Mouse (Mus musculus) c-Kit-positive CD71-positive TER-119-positive erythroid progenitor cells, embryonic 14.5 days (primary cell): ENCODE data around the gene Sptbn4.
A peak's percentile ranks its signal among the peaks of the same experiment; 100 is the strongest.

ENCODE experiments used
- DNase-seq: peaks from one replicate; pipeline ENCODE4 v3.0.0-alpha.2; 2013; ENCODE audit warnings: low spot score

Gene Sptbn4

GRCm38 (mm10) chr7:27433349-27433748, 14.1 kb downstream of the Sptbn4 start:
- DNase-seq: no peak

- DNase-seq: no peak
Observed at GRCm38 (mm10) chr7:27429135-27429534, 18.4 kb downstream of the Sptbn4 start.

GRCm38 (mm10) chr7:27428002-27428401, 19.5 kb downstream of the Sptbn4 start:
- no peak for DNase-seq

- DNase-seq: no peak
Observed at GRCm38 (mm10) chr7:27427387-27427786, 20.1 kb downstream of the Sptbn4 start.

GRCm38 (mm10) chr7:27423556-27424326, 23.7 kb downstream of the Sptbn4 start:
- DNase-seq: no peak

- DNase-seq: no peak
Observed at GRCm38 (mm10) chr7:27419101-27419500, 28.4 kb downstream of the Sptbn4 start.

GRCm38 (mm10) chr7:27417151-27417550, 30.3 kb downstream of the Sptbn4 start:
- DNase-seq: no peak

- peak; percentile 48 for DNase-seq
Observed at GRCm38 (mm10) chr7:27408379-27409176, 38.9 kb downstream of the Sptbn4 start.

- DNase-seq: no peak
Observed at GRCm38 (mm10) chr7:27407816-27408215, 39.7 kb downstream of the Sptbn4 start.

- DNase-seq: no peak
Observed at GRCm38 (mm10) chr7:27406481-27406880, 41.0 kb downstream of the Sptbn4 start.

GRCm38 (mm10) chr7:27404203-27404942, 43.1 kb downstream of the Sptbn4 start:
- DNase-seq: no peak

GRCm38 (mm10) chr7:27402675-27403074, 44.8 kb downstream of the Sptbn4 start:
- DNase-seq: peak; percentile 35

GRCm38 (mm10) chr7:27400545-27400944, 46.9 kb downstream of the Sptbn4 start:
- DNase-seq: no peak

GRCm38 (mm10) chr7:27397048-27397949, 50.2 kb downstream of the Sptbn4 start:
- peak; percentile 57 for DNase-seq

- no peak for DNase-seq
Observed at GRCm38 (mm10) chr7:27396184-27397047, 51.1 kb downstream of the Sptbn4 start.

- no peak for DNase-seq
Observed at GRCm38 (mm10) chr7:27395521-27396183, 51.8 kb downstream of the Sptbn4 start.

- DNase-seq: no peak
Observed at GRCm38 (mm10) chr7:27391416-27391815, 56.1 kb downstream of the Sptbn4 start.

GRCm38 (mm10) chr7:27389213-27389612, 58.3 kb downstream of the Sptbn4 start:
- no peak for DNase-seq

GRCm38 (mm10) chr7:27384731-27385130, 62.8 kb downstream of the Sptbn4 start:
- peak; percentile 59 for DNase-seq

- DNase-seq: no peak
Observed at GRCm38 (mm10) chr7:27384134-27384533, 63.4 kb downstream of the Sptbn4 start.
